Mouse (Mus musculus) heart, postnatal 10 days (tissue): Measurements from ENCODE around the gene Trim24. TPM values are rescaled to one million over a fixed set of nuclear protein-coding genes. Genes with fewer than 3 reads are reported as not detected.
A peak's percentile ranks its signal among the peaks of the same experiment; 100 is the strongest.
"Not testable (repeated sequence)": the region's sequence is repeated elsewhere in the genome, so short reads cannot be mapped to it uniquely, and the experiment has no call there.

Experiments
- DNase-seq, 2 experiments: peaks; one replicate each; pipeline ENCODE4 v3.0.0; 2021
- intact Hi-C: fragments of 180-260 bp; cut with DNase I; formaldehyde crosslinking; loops from one replicate; pipeline ENCODE4 v1.15.1; 2025
- total RNA-seq, 2 experiments: library from RNA; stranded (reverse); gene quantifications; 2 replicates each; pipeline ENCODE4 v1.2.3; 2021

The Trim24 gene
- total RNA-seq = 10 to 100 TPM; 49.9 to 61.7 TPM

- intact Hi-C loops = loop anchor here (2.0 to 5.0 kb wide), 4 partner anchors 102 to 280 kb away; no protein-coding TSS in a partner anchor
- peak; percentile 97 for DNase-seq
These were observed at the start of gene Trim24 for GRCm38 (mm10) chr6:37870245-37871136. Gene Trim24 (plus strand): TSS chr6:37870811.

GRCm38 (mm10) chr6:37821531-37822051, 49.0 kb upstream of the Trim24 start:
- DNase-seq = no peak
- intact Hi-C loops = no loop called here

- intact Hi-C loops = no loop called here
These were observed 48.2 kb upstream of the Trim24 start for GRCm38 (mm10) chr6:37822390-37822789.

GRCm38 (mm10) chr6:37823731-37824130, 46.9 kb upstream of the Trim24 start:
- intact Hi-C loops = no loop called here
- DNase-seq = no peak

More at GRCm38 (mm10) chr6:37822390-37822789, 48.2 kb upstream of the Trim24 start:
- DNase-seq = no peak

GRCm38 (mm10) chr6:37825331-37826115, 45.1 kb upstream of the Trim24 start:
- DNase-seq, intact Hi-C loops: not testable (repeated sequence)

- no peak for DNase-seq
- intact Hi-C loops = no loop called here
These were observed 41.7 kb upstream of the Trim24 start for GRCm38 (mm10) chr6:37828955-37829354.

- intact Hi-C loops = no loop called here
- DNase-seq = no peak
These were observed 41.0 kb upstream of the Trim24 start for GRCm38 (mm10) chr6:37829631-37830030.

- intact Hi-C loops = no loop called here
- no peak for DNase-seq
These were observed 36.9 kb upstream of the Trim24 start for GRCm38 (mm10) chr6:37833691-37834090.

GRCm38 (mm10) chr6:37836951-37837565, 33.6 kb upstream of the Trim24 start:
- intact Hi-C loops, DNase-seq: not testable (repeated sequence)

- intact Hi-C loops = no loop called here
- DNase-seq = no peak
These were observed 27.6 kb upstream of the Trim24 start for GRCm38 (mm10) chr6:37842779-37843605.

GRCm38 (mm10) chr6:37843647-37844273, 26.9 kb upstream of the Trim24 start:
- intact Hi-C loops = no loop called here
- DNase-seq = no peak

GRCm38 (mm10) chr6:37844947-37845346, 25.7 kb upstream of the Trim24 start:
- intact Hi-C loops, DNase-seq: not testable (repeated sequence)

- intact Hi-C loops, DNase-seq: not testable (repeated sequence)
These were observed 23.1 kb upstream of the Trim24 start for GRCm38 (mm10) chr6:37847531-37847930.

GRCm38 (mm10) chr6:37851352-37851751, 19.3 kb upstream of the Trim24 start:
- no peak for DNase-seq
- intact Hi-C loops = no loop called here

- no peak for DNase-seq
- intact Hi-C loops = no loop called here
These were observed 17.3 kb upstream of the Trim24 start for GRCm38 (mm10) chr6:37853289-37853688.

- DNase-seq = no peak
- intact Hi-C loops = no loop called here
These were observed 15.2 kb upstream of the Trim24 start for GRCm38 (mm10) chr6:37855384-37855783.

- intact Hi-C loops, DNase-seq: not testable (repeated sequence)
These were observed 14.3 kb upstream of the Trim24 start for GRCm38 (mm10) chr6:37856300-37856699.

- intact Hi-C loops = no loop called here
- no peak for DNase-seq
These were observed 13.3 kb upstream of the Trim24 start for GRCm38 (mm10) chr6:37857196-37857874.

GRCm38 (mm10) chr6:37858126-37858525, 12.5 kb upstream of the Trim24 start:
- intact Hi-C loops = no loop called here
- DNase-seq = no peak
